In genomic region chr3:21381072-21381471, GRCm38 (mm10) we compare ENCODE assay signal across 15 mouse cellular contexts.
"Had no signal": no experiment of that assay in that cellular context is flagged by ENCODE, and none has a peak within 500 bp of the region (broad histone marks: within the 10 kb centered on the region; RNA-seq: fewer than 3 reads in every experiment).

No protein-coding gene starts in this region.

- H3K9me3 ChIP-seq: kidney, embryonic 15.5 days; limb, embryonic 15.5 days; midbrain, embryonic 13.5 days had no signal

- H3K4me3 ChIP-seq: kidney, embryonic 15.5 days; limb, embryonic 15.5 days; midbrain, embryonic 13.5 days had no signal

- H3K4me1 ChIP-seq: kidney, embryonic 15.5 days; midbrain, embryonic 13.5 days had no signal

- H3K27me3 ChIP-seq: kidney, embryonic 15.5 days; limb, embryonic 15.5 days; midbrain, embryonic 13.5 days had no signal

- H3K27ac ChIP-seq: kidney, embryonic 15.5 days; liver, embryonic 14.5 days; macrophage; midbrain, embryonic 13.5 days had no signal

- H3K4me2 ChIP-seq: kidney, embryonic 15.5 days; limb, embryonic 15.5 days; liver, embryonic 11.5 days; lung, embryonic 14.5 days; midbrain, embryonic 13.5 days had no signal

- ATAC-seq: liver, postnatal 0 days; lung, postnatal 0 days; midbrain, embryonic 13.5 days had no signal

- H3K36me3 ChIP-seq: kidney, embryonic 15.5 days; limb, embryonic 15.5 days; midbrain, embryonic 13.5 days had no signal

- DNase-seq: kidney, adult 8-10 months; kidney, postnatal 10 days; kidney, postnatal 36 days; left cerebral cortex, postnatal 4 days; liver, postnatal 0 days; lung, embryonic 14.5 days; thymus, adult 18-20 months; thymus, postnatal 36 days had no signal

- H3K9ac ChIP-seq: kidney, embryonic 15.5 days; limb, embryonic 15.5 days; liver, embryonic 14.5 days; liver, postnatal 0 days; lung, embryonic 14.5 days; midbrain, embryonic 13.5 days had no signal
